7 mouse cellular contexts compared by ENCODE assay signal in genomic region chr12:111275150-111275841, GRCm38 (mm10). TPM values are rescaled to one million over a fixed set of nuclear protein-coding genes. Genes with fewer than 3 reads are reported as not detected.
DNase-seq lines count a peak whose midpoint lies in the region; ATAC-seq and TF ChIP-seq lines count a peak whose summit lies in the region.

No protein-coding gene starts in this region.

- WGBS in lung, embryonic 15.5 days: under 1% methylated on average over 53 of the region's 58 CpGs
- 1% methylated on average over 58 of the region's 58 CpGs for WGBS in lung, adult 2 months
- 1% methylated on average over 58 of the region's 58 CpGs for whole genome bisulfite sequencing in embryonic facial prominence, embryonic 12.5 days
- 3% methylated on average over 55 of the region's 58 CpGs for WGBS in hindbrain, postnatal 0 days
- under 1% methylated on average over 56 of the region's 58 CpGs for WGBS in neural tube, embryonic 11.5 days

- H3K4me3 ChIP-seq in lung, embryonic 15.5 days: peak overlapping the region; percentile 37
- H3K4me3 ChIP-seq in lung, adult 2 months (replicated peaks; ENCODE audit: extremely low read depth, low read depth, low read length): no peak overlapping the region
- peak overlapping the region; percentile 45 for H3K4me3 ChIP-seq in embryonic facial prominence, embryonic 12.5 days
- H3K4me3 ChIP-seq in hindbrain, postnatal 0 days (ENCODE audit: low read length): peak overlapping the region; percentile 45
- H3K4me3 ChIP-seq in neural tube, embryonic 11.5 days (ENCODE audit: low read depth, low read length): peak overlapping the region; percentile 32

- ATAC-seq in lung, embryonic 15.5 days (ENCODE audit: borderline replicate concordance, extremely low read depth, low FRiP score, low TSS enrichment): 0 out of 2 replicates have a peak, but pooled peaks have one; percentile 13
- no peak for ATAC-seq in embryonic facial prominence, embryonic 12.5 days (ENCODE audit: insufficient number of reproducible peaks, insufficient read depth, low FRiP score, low TSS enrichment)
- peak; percentile 18; the same call in 1 of the 2 replicates for ATAC-seq in hindbrain, postnatal 0 days
- no peak for ATAC-seq in neural tube, embryonic 11.5 days (ENCODE audit: insufficient read depth, low FRiP score, low TSS enrichment)
- ATAC-seq in activated CD4-positive, CD25-positive, alpha-beta regulatory T cell, adult 4 months: no peak

- peak overlapping the region; percentile 79 for H3K4me2 ChIP-seq in lung, embryonic 15.5 days
- H3K4me2 ChIP-seq in embryonic facial prominence, embryonic 12.5 days (replicated peaks): peak overlapping the region; percentile 86
- H3K4me2 ChIP-seq in hindbrain, postnatal 0 days (ENCODE audit: low read depth, low read length): peak overlapping the region; percentile 65
- H3K4me2 ChIP-seq in neural tube, embryonic 11.5 days (ENCODE audit: low read depth): peak overlapping the region; percentile 47

- no peak for DNase-seq in lung, adult 2 months
- no peak for DNase-seq in hindbrain, postnatal 0 days (ENCODE audit: low spot score)
- DNase-seq in neural tube, embryonic 11.5 days (ENCODE audit: low spot score): no peak
- no peak for DNase-seq in layer of hippocampus, postnatal 10 days (ENCODE audit: low spot score in 2 of 2)

- no peak for TF ChIP-seq POLR2A in lung, adult 2 months (IDR thresholded peaks at IDR 0.05; ENCODE audit: borderline replicate concordance, extremely low read depth, low read depth, low read length)

- no peak overlapping the region for H3K27ac ChIP-seq in lung, embryonic 15.5 days
- H3K27ac ChIP-seq in embryonic facial prominence, embryonic 12.5 days: no peak overlapping the region
- H3K27ac ChIP-seq in hindbrain, postnatal 0 days: no peak overlapping the region; the same call in 1 of the 2 replicates
- H3K27ac ChIP-seq in neural tube, embryonic 11.5 days (ENCODE audit: low read depth, low read length): no peak overlapping the region

- H3K9ac ChIP-seq in lung, embryonic 15.5 days: no peak overlapping the region
- peak overlapping the region; percentile 48; the same call in 1 of the 2 replicates for H3K9ac ChIP-seq in embryonic facial prominence, embryonic 12.5 days
- H3K9ac ChIP-seq in hindbrain, postnatal 0 days (replicated peaks; ENCODE audit: low read length): peak overlapping the region; percentile 65
- H3K9ac ChIP-seq in neural tube, embryonic 11.5 days (ENCODE audit: low read length): peak overlapping the region; percentile 18; the same call in 1 of the 2 replicates

- TF ChIP-seq CTCF in lung, adult 2 months (IDR thresholded peaks at IDR 0.05; ENCODE audit: insufficient read depth, low read length): no peak
- no peak for TF ChIP-seq CTCF in hindbrain, postnatal 0 days (IDR thresholded peaks at IDR 0.05; ENCODE audit: low read depth)

- H3K27me3 ChIP-seq in lung, embryonic 15.5 days: peaks cover 72% of the 10 kb centered on the region
- H3K27me3 ChIP-seq in embryonic facial prominence, embryonic 12.5 days: peaks cover 74% of the 10 kb centered on the region
- H3K27me3 ChIP-seq in hindbrain, postnatal 0 days (ENCODE audit: insufficient read depth, low read length): peaks cover 37% of the 10 kb centered on the region
- peaks cover 69% of the 10 kb centered on the region for H3K27me3 ChIP-seq in neural tube, embryonic 11.5 days (ENCODE audit: control insufficient read depth, insufficient read depth, low read length)

- H3K4me1 ChIP-seq in lung, embryonic 15.5 days: peaks cover 33% of the 10 kb centered on the region
- peaks cover 10% of the 10 kb centered on the region for H3K4me1 ChIP-seq in lung, adult 2 months (ENCODE audit: control insufficient read depth, insufficient read depth, low read length)
- H3K4me1 ChIP-seq in embryonic facial prominence, embryonic 12.5 days: peaks cover 20% of the 10 kb centered on the region
- H3K4me1 ChIP-seq in hindbrain, postnatal 0 days (ENCODE audit: insufficient read depth, low read length): 0 out of 2 replicates have a peak, but pooled peaks cover 7% of the 10 kb centered on the region
- peaks cover 14% of the 10 kb centered on the region for H3K4me1 ChIP-seq in neural tube, embryonic 11.5 days (ENCODE audit: control insufficient read depth, insufficient read depth, low read length)

- peaks cover 5% of the 10 kb centered on the region; the same call in 1 of the 2 replicates for H3K9me3 ChIP-seq in lung, embryonic 15.5 days
- H3K9me3 ChIP-seq in embryonic facial prominence, embryonic 12.5 days: no peaks in the 10 kb centered on the region
- H3K9me3 ChIP-seq in hindbrain, postnatal 0 days (ENCODE audit: low read length): no peaks in the 10 kb centered on the region
- no peaks in the 10 kb centered on the region for H3K9me3 ChIP-seq in neural tube, embryonic 11.5 days (ENCODE audit: control insufficient read depth, low read length)

- H3K36me3 ChIP-seq in lung, embryonic 15.5 days: no peaks in the 10 kb centered on the region
- no peaks in the 10 kb centered on the region for H3K36me3 ChIP-seq in embryonic facial prominence, embryonic 12.5 days
- H3K36me3 ChIP-seq in hindbrain, postnatal 0 days (ENCODE audit: insufficient read depth, low read length): no peaks in the 10 kb centered on the region
- no peaks in the 10 kb centered on the region for H3K36me3 ChIP-seq in neural tube, embryonic 11.5 days (ENCODE audit: control insufficient read depth, insufficient read depth, low read length)

RNA-seq across cellular contexts. Expression of gene Amn, which starts 4.4 kb away (rescaled TPM):
- 0.36 and 0.50 TPM in 2 replicates for polyA plus RNA-seq in lung, embryonic 15.5 days (2015; fragmentation: Nextera tagmentation; extraction: Ambion mirVana)
- polyA plus RNA-seq in lung, adult 2 months (2012; rRNA removed): 0.43 and 0.66 TPM in 2 replicates
- 0.38 and 0.52 TPM in 2 replicates for polyA plus RNA-seq in embryonic facial prominence, embryonic 12.5 days (2016; fragmentation: Nextera tagmentation; extraction: Ambion mirVana)
- 82.6 and 133 TPM in 2 replicates for total RNA-seq in hindbrain, postnatal 0 days (2014; rRNA removed)
- 97.6 and 106 TPM in 2 replicates for polyA plus RNA-seq in hindbrain, postnatal 0 days (2015; fragmentation: Nextera tagmentation; extraction: Ambion mirVana)
- polyA plus RNA-seq in neural tube, embryonic 11.5 days (2014; fragmentation: Nextera tagmentation; extraction: Ambion mirVana): not detected in 2 replicates
- 10 to 100 TPM; 17.8 to 19.6 TPM for total RNA-seq in layer of hippocampus, postnatal 10 days (2021)
- not detected for polyA plus RNA-seq in activated CD4-positive, CD25-positive, alpha-beta regulatory T cell, adult 4 months (2017; shearing (Covaris generic))

Comparison
In these comparisons a context has a peak if more than half of its experiments do, and no peak if none do; other contexts are left out.
1. ATAC-seq: peak in lung, embryonic 15.5 days (single experiment) and hindbrain, postnatal 0 days (single experiment); none in embryonic facial prominence, embryonic 12.5 days (single experiment), neural tube, embryonic 11.5 days (single experiment) and activated CD4-positive, CD25-positive, alpha-beta regulatory T cell, adult 4 months (single experiment).
2. RNA of gene Amn, which starts 4.4 kb away (polyA plus RNA-seq): 97.6 to 106 TPM in hindbrain, postnatal 0 days; 0.38 to 0.52 TPM in embryonic facial prominence, embryonic 12.5 days, 0.43 to 0.66 TPM in lung, adult 2 months, 0.36 to 0.50 TPM in lung, embryonic 15.5 days, not detected in neural tube, embryonic 11.5 days and not detected in activated CD4-positive, CD25-positive, alpha-beta regulatory T cell, adult 4 months; every median in the first group is over 10 times any median in the second.
3. Peak in every context shown above with its lines, with median percentiles within 50 percentile points of each other: H3K4me2 ChIP-seq.